ENCODE assay signal across 11 mouse cellular contexts in genomic region chr6:85017011-85017410, GRCm38 (mm10). TPM values are rescaled to one million over a fixed set of nuclear protein-coding genes. Genes with fewer than 3 reads are reported as not detected.
DNase-seq lines count a peak whose midpoint lies in the region; ATAC-seq and TF ChIP-seq lines count a peak whose summit lies in the region.
"Had no signal": no experiment of that assay in that cellular context is flagged by ENCODE, and none has a peak within 500 bp of the region (broad histone marks: within the 10 kb centered on the region; RNA-seq: fewer than 3 reads in every experiment).

No protein-coding gene starts in this region.

- no peak overlapping the region for H3K4me2 ChIP-seq in lung, embryonic 14.5 days
- H3K4me2 ChIP-seq: heart, embryonic 13.5 days; intestine, embryonic 15.5 days had no signal

- TF ChIP-seq POLR2A in heart, adult 2 months (IDR thresholded peaks at IDR 0.05; ENCODE audit: insufficient read depth, low read depth, low read length) = no peak

- no peaks in the 10 kb centered on the region for H3K27me3 ChIP-seq in heart, adult 2 months (ENCODE audit: control insufficient read depth, insufficient read depth, low read length)
- no peaks in the 10 kb centered on the region for H3K27me3 ChIP-seq in lung, embryonic 14.5 days (ENCODE audit: insufficient read depth, low read length)
- no peaks in the 10 kb centered on the region for H3K27me3 ChIP-seq in splenic B cell, adult 2 months (ENCODE audit: control insufficient read depth, insufficient read depth, low read length, poor library complexity, severe bottlenecking)
- H3K27me3 ChIP-seq: heart, embryonic 13.5 days; intestine, embryonic 15.5 days had no signal

- peak; percentile 78 for TF ChIP-seq CTCF in heart, adult 2 months (IDR thresholded peaks at IDR 0.05)
- peak; percentile 51 for TF ChIP-seq CTCF in lung, embryonic 14.5 days (IDR thresholded peaks at IDR 0.05; ENCODE audit: low read depth)

- H3K4me1 ChIP-seq in heart, adult 2 months (ENCODE audit: control insufficient read depth, insufficient read depth, low read length) = no peaks in the 10 kb centered on the region; the same call in 1 of the 2 replicates
- no peaks in the 10 kb centered on the region for H3K4me1 ChIP-seq in lung, embryonic 14.5 days (ENCODE audit: insufficient read depth)
- H3K4me1 ChIP-seq: heart, embryonic 13.5 days; intestine, embryonic 15.5 days had no signal

- DNase-seq in heart, adult 2 months = no peak
- no peak for DNase-seq in heart, postnatal 4 days
- peak; percentile 84 for DNase-seq in lung, embryonic 14.5 days
- DNase-seq in lung, postnatal 10 days = no peak
- peak; percentile 71 for DNase-seq in adipocyte (ENCODE audit: low spot score)
- peak; percentile 18 for DNase-seq in splenic B cell, adult 2 months (ENCODE audit: low read depth, low spot score)
- DNase-seq in adrenal gland, postnatal 4 days (ENCODE audit: low spot score in 2 of 2) = no peak
- no peak for DNase-seq in yolk sac, embryonic 10.5 days (ENCODE audit: low spot score)
- DNase-seq: adrenal gland, adult 8-10 months had no signal

- 15% methylated on average over 2 of the region's 2 CpGs for WGBS in heart, adult 2 months
- 17% methylated on average over 2 of the region's 2 CpGs for WGBS in lung, embryonic 14.5 days

- intact Hi-C loops in heart, adult 2 months (cut with DNase I) = loop anchor here (1.0 to 10.0 kb wide), 3 partner anchors 101 to 922 kb away; no protein-coding TSS in a partner anchor

- H3K36me3 ChIP-seq in heart, adult 2 months (ENCODE audit: control insufficient read depth, insufficient read depth, low read length) = no peaks in the 10 kb centered on the region
- no peaks in the 10 kb centered on the region for H3K36me3 ChIP-seq in lung, embryonic 14.5 days (ENCODE audit: insufficient read depth)
- no peaks in the 10 kb centered on the region for H3K36me3 ChIP-seq in splenic B cell, adult 2 months (ENCODE audit: control insufficient read depth, insufficient read depth, low read length, poor library complexity, severe bottlenecking)
- H3K36me3 ChIP-seq: heart, embryonic 13.5 days; intestine, embryonic 15.5 days had no signal

- no peak for TF ChIP-seq EP300 in heart, adult 2 months (IDR thresholded peaks at IDR 0.05; ENCODE audit: insufficient read depth, low read depth, low read length)

- H3K9ac ChIP-seq in heart, adult 2 months (ENCODE audit: low read depth, low read length) = no peak overlapping the region
- H3K9ac ChIP-seq in lung, embryonic 14.5 days = no peak overlapping the region
- H3K9ac ChIP-seq: heart, embryonic 13.5 days; intestine, embryonic 15.5 days had no signal

- H3K79me2 ChIP-seq in heart, adult 2 months (replicated peaks; ENCODE audit: control insufficient read depth, insufficient read depth, low read length) = no peaks in the 10 kb centered on the region

- no peak for ATAC-seq in lung, embryonic 14.5 days (ENCODE audit: insufficient read depth)
- ATAC-seq: intestine, embryonic 15.5 days had no signal

- no peak overlapping the region for H3K27ac ChIP-seq in heart, adult 2 months
- no peak overlapping the region for H3K27ac ChIP-seq in lung, embryonic 14.5 days (ENCODE audit: low read depth)
- H3K27ac ChIP-seq: heart, embryonic 13.5 days; intestine, embryonic 15.5 days had no signal

- no peak overlapping the region for H3K4me3 ChIP-seq in heart, adult 2 months
- no peak overlapping the region for H3K4me3 ChIP-seq in lung, embryonic 14.5 days (ENCODE audit: low read depth, low read length)
- H3K4me3 ChIP-seq: heart, embryonic 13.5 days; intestine, embryonic 15.5 days had no signal

- no peaks in the 10 kb centered on the region for H3K9me3 ChIP-seq in lung, embryonic 14.5 days (ENCODE audit: low read depth, low read length)
- H3K9me3 ChIP-seq: heart, embryonic 13.5 days; intestine, embryonic 15.5 days had no signal

RNA-seq across cellular contexts. Expression of gene Exoc6b, which starts 52.3 kb away (rescaled TPM):
- 10 to 100 TPM; 15.6 to 20.8 TPM for total RNA-seq in heart, adult 2 months (2021)
- 6.2 and 10.9 TPM in 2 replicates for polyA plus RNA-seq in heart, adult 2 months (2012; rRNA removed)
- 10 to 100 TPM; 22.4 to 29.3 TPM for total RNA-seq in heart, postnatal 4 days (2021)
- polyA plus RNA-seq in lung, embryonic 14.5 days (2014; fragmentation: Nextera tagmentation; extraction: Ambion mirVana) = 40.4 and 40.7 TPM in 2 replicates
- 10 to 100 TPM; 42.7 to 55.3 TPM for total RNA-seq in adrenal gland, postnatal 4 days (2021)

Comparison
In these comparisons a context has a peak if more than half of its experiments do, and no peak if none do; other contexts are left out.
1. DNase-seq: peak in lung, embryonic 14.5 days (single experiment), adipocyte (single experiment) and splenic B cell, adult 2 months (single experiment); none in heart, adult 2 months (0 of 2), heart, postnatal 4 days (single experiment), lung, postnatal 10 days (single experiment), adrenal gland, postnatal 4 days (0 of 2) and yolk sac, embryonic 10.5 days (single experiment).